Mouse (Mus musculus): ENCODE data around the gene Ankrd9.
A peak's percentile ranks its signal among the peaks of the same experiment; 100 is the strongest.

DNA sequence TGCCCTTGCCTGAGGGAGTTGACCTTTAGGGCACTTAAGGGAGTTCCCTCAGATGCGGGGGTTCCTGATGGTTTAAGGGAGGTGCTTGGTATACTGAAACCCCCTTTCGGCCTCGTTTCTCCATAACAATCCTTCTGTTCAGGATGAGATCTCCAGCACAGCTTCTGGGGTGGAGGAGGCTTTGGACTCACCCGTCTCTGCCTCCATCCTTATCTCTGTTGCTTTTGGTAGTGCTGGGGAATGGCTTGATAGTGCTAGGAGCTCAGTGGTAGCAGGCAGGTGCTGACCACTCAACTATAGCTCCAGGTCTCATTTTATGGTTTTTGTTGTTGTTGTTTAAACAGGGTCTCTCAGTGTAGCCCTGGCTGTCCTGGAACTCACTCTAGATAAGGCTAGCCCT lies 12.8 kb downstream of the Ankrd9 start:
- TF ChIP-seq TAL1 (IDR thresholded peaks at IDR 0.05; ENCODE audit: low read length) (no peak), GATA1 (IDR thresholded peaks at IDR 0.05; ENCODE audit: low read length) (peak; percentile 55; the same call in 1 of the 2 replicates)

All from erythroblast, embryonic 14.5 days (primary cell).